Mouse (Mus musculus): ENCODE measurements around the gene Cd46.

- no peak for TF ChIP-seq CTCF (IDR thresholded peaks at IDR 0.05; ENCODE audit: insufficient read depth, low read length)
- no peak for TF ChIP-seq POLR2A (IDR thresholded peaks at IDR 0.05; ENCODE audit: borderline replicate concordance, extremely low read depth, low read depth, low read length)
These were observed 21.6 kb upstream of the Cd46 start for GRCm38 (mm10) chr1:195113621-195114020.
